Comparison of ENCODE assay signal across 40 mouse cellular contexts in the genomic region with DNA sequence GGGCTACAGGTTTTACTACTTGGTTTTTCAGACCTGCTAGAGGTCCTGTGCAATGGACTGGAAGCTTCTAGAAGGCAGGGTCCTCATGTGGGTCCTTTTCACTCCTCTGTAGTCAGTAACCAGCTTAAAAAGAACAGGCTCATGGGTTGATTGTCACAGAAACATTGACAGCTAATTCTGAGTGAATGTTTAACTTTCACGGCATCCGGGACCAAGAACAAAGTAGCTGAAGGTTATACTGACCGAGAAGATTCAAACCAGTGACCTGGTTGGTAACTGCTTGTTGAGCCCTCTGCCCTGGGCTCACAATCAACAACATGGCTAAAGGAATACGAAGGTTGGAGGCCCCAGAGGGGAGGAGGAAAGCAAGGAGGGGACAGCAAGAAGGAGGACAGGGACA. TPM values are rescaled to one million over a fixed set of nuclear protein-coding genes. Genes with fewer than 3 reads are reported as not detected.
A peak's percentile ranks its signal among the peaks of the same experiment; 100 is the strongest.
DNase-seq lines count a peak whose midpoint lies in the region; ATAC-seq and TF ChIP-seq lines count a peak whose summit lies in the region.
"Had no signal": no experiment of that assay in that cellular context is flagged by ENCODE, and none has a peak within 500 bp of the region (broad histone marks: within the 10 kb centered on the region; RNA-seq: fewer than 3 reads in every experiment).

No protein-coding gene starts in this region.

- DNase-seq in liver, result no peak
- peak; percentile 90 for DNase-seq in kidney, adult 9 months
- no peak for DNase-seq in kidney, postnatal 0 days (ENCODE audit: low spot score)
- DNase-seq: adrenal gland, postnatal 25 days; B cell, adult 2 months; cerebellum, adult 11-12 months; cerebellum, adult 9-11 months; embryo, embryonic 11 days; gastrocnemius, postnatal 36 days; heart, adult 18-20 months; heart, postnatal 10 days; layer of hippocampus, adult 9-11 months; liver, embryonic 13.5 days; lung, embryonic 14.5 days; lung, postnatal 14 days; right cerebral cortex, adult 18-20 months; right cerebral cortex, postnatal 4 days; thymus, adult 18-20 months; thymus, postnatal 36 days had no signal

- 56% methylated on average over 4 of the region's 4 CpGs for WGBS in liver, embryonic 16.5 days (ENCODE audit: insufficient replicate concordance)
- 56% methylated on average over 4 of the region's 4 CpGs for WGBS in kidney, postnatal 0 days
- 38% methylated on average over 4 of the region's 4 CpGs for WGBS in small intestine, adult 2 months
- 81% methylated on average over 4 of the region's 4 CpGs for WGBS in hindbrain, embryonic 16.5 days

- H3K9me3 ChIP-seq in liver, embryonic 16.5 days (replicated peaks; ENCODE audit: control insufficient read depth, low read length), result no peaks in the 10 kb centered on the region
- H3K9me3 ChIP-seq in kidney, postnatal 0 days (replicated peaks; ENCODE audit: low read length), result no peaks in the 10 kb centered on the region
- no peaks in the 10 kb centered on the region for H3K9me3 ChIP-seq in hindbrain, embryonic 16.5 days (ENCODE audit: control insufficient read depth, low read length)
- H3K9me3 ChIP-seq: embryonic facial prominence, embryonic 13.5 days; forebrain, embryonic 10.5 days; forebrain, embryonic 15.5 days; heart, embryonic 13.5 days; hindbrain, embryonic 10.5 days; intestine, embryonic 15.5 days; liver, embryonic 13.5 days; midbrain, embryonic 10.5 days; midbrain, embryonic 15.5 days had no signal

- peak; percentile 33; the same call in 1 of the 2 replicates for ATAC-seq in liver, embryonic 16.5 days (ENCODE audit: low read depth)
- ATAC-seq in kidney, postnatal 0 days (replicated peaks; ENCODE audit: low FRiP score, low read depth), result 0 out of 2 replicates have a peak, but pooled peaks have one; percentile 43
- ATAC-seq in hindbrain, embryonic 16.5 days, result no peak
- no peak for ATAC-seq in megakaryocyte progenitor cell, adult 5-6 weeks (replicated peaks; ENCODE audit: poor library complexity)
- ATAC-seq: forebrain, embryonic 15.5 days; intestine, embryonic 15.5 days; midbrain, embryonic 15.5 days had no signal

- H3K4me3 ChIP-seq in liver, embryonic 16.5 days (ENCODE audit: low read depth, low read length), result no peak overlapping the region
- no peak overlapping the region for H3K4me3 ChIP-seq in kidney, postnatal 0 days (replicated peaks; ENCODE audit: low read depth, low read length)
- H3K4me3 ChIP-seq in small intestine, adult 2 months (ENCODE audit: low read depth, low read length), result no peak overlapping the region
- H3K4me3 ChIP-seq in hindbrain, embryonic 16.5 days (ENCODE audit: low read length), result no peak overlapping the region
- H3K4me3 ChIP-seq: embryonic facial prominence, embryonic 13.5 days; forebrain, embryonic 10.5 days; forebrain, embryonic 15.5 days; heart, embryonic 13.5 days; hindbrain, embryonic 10.5 days; intestine, embryonic 15.5 days; liver, embryonic 13.5 days; midbrain, embryonic 10.5 days; midbrain, embryonic 15.5 days had no signal

- no peak overlapping the region for H3K27ac ChIP-seq in liver, embryonic 16.5 days (ENCODE audit: low read length)
- peak overlapping the region; percentile 25; the same call in 1 of the 2 replicates for H3K27ac ChIP-seq in kidney, postnatal 0 days
- H3K27ac ChIP-seq in small intestine, adult 2 months (ENCODE audit: insufficient read depth, low read depth, low read length), result peak overlapping the region; percentile 2; the same call in 1 of the 2 replicates
- no peak overlapping the region for H3K27ac ChIP-seq in hindbrain, embryonic 16.5 days (ENCODE audit: low read depth, low read length)
- H3K27ac ChIP-seq: embryonic facial prominence, embryonic 13.5 days; forebrain, embryonic 15.5 days; heart, embryonic 13.5 days; hindbrain, embryonic 10.5 days; hindbrain, postnatal 0 days; intestine, embryonic 15.5 days; liver, embryonic 13.5 days; midbrain, embryonic 10.5 days; midbrain, embryonic 15.5 days had no signal

- no peaks in the 10 kb centered on the region; the same call in 1 of the 2 replicates for H3K4me1 ChIP-seq in liver, embryonic 16.5 days (ENCODE audit: control insufficient read depth, low read depth, low read length)
- H3K4me1 ChIP-seq in kidney, postnatal 0 days (replicated peaks; ENCODE audit: insufficient read depth, low read length), result no peaks in the 10 kb centered on the region
- H3K4me1 ChIP-seq in small intestine, adult 2 months (ENCODE audit: control insufficient read depth, insufficient read depth, insufficient read length, low read length), result peaks cover 30% of the 10 kb centered on the region; the same call in 1 of the 2 replicates
- no peaks in the 10 kb centered on the region for H3K4me1 ChIP-seq in hindbrain, embryonic 16.5 days (ENCODE audit: control insufficient read depth, insufficient read depth, low read depth, low read length)
- H3K4me1 ChIP-seq: embryonic facial prominence, embryonic 13.5 days; hindbrain, embryonic 10.5 days; midbrain, embryonic 15.5 days had no signal

- no peaks in the 10 kb centered on the region for H3K27me3 ChIP-seq in liver, embryonic 16.5 days (ENCODE audit: control insufficient read depth, insufficient read depth, low read depth, low read length)
- no peaks in the 10 kb centered on the region for H3K27me3 ChIP-seq in kidney, postnatal 0 days (ENCODE audit: insufficient read depth, low read length)
- H3K27me3 ChIP-seq in small intestine, adult 2 months (ENCODE audit: control insufficient read depth, insufficient read depth, low read length), result no peaks in the 10 kb centered on the region
- H3K27me3 ChIP-seq in hindbrain, embryonic 16.5 days (replicated peaks; ENCODE audit: control insufficient read depth, insufficient read depth, low read length), result no peaks in the 10 kb centered on the region
- H3K27me3 ChIP-seq: embryonic facial prominence, embryonic 13.5 days; forebrain, embryonic 15.5 days; heart, embryonic 13.5 days; intestine, embryonic 15.5 days; liver, embryonic 13.5 days; midbrain, embryonic 15.5 days had no signal

- TF ChIP-seq POLR2A in small intestine, adult 2 months (IDR thresholded peaks at IDR 0.05; ENCODE audit: low read depth, low read length), result no peak

- H3K9ac ChIP-seq in liver, embryonic 16.5 days (ENCODE audit: low read depth, low read length), result no peak overlapping the region
- H3K9ac ChIP-seq in kidney, postnatal 0 days (ENCODE audit: low read depth, low read length), result no peak overlapping the region
- no peak overlapping the region for H3K9ac ChIP-seq in hindbrain, embryonic 16.5 days (ENCODE audit: low read depth, low read length)
- H3K9ac ChIP-seq: embryonic facial prominence, embryonic 13.5 days; forebrain, embryonic 15.5 days; heart, embryonic 13.5 days; intestine, embryonic 15.5 days; liver, embryonic 13.5 days; lung, embryonic 14.5 days; midbrain, embryonic 15.5 days had no signal

- no peak overlapping the region for H3K4me2 ChIP-seq in liver, embryonic 16.5 days (ENCODE audit: low read depth, low read length)
- H3K4me2 ChIP-seq in kidney, postnatal 0 days (ENCODE audit: low read length), result no peak overlapping the region
- no peak overlapping the region for H3K4me2 ChIP-seq in hindbrain, embryonic 16.5 days (ENCODE audit: low read length)
- H3K4me2 ChIP-seq: embryonic facial prominence, embryonic 13.5 days; forebrain, embryonic 15.5 days; heart, embryonic 13.5 days; intestine, embryonic 15.5 days; liver, embryonic 13.5 days; lung, embryonic 14.5 days; midbrain, embryonic 15.5 days had no signal

- no peaks in the 10 kb centered on the region for H3K36me3 ChIP-seq in liver, embryonic 16.5 days (ENCODE audit: control insufficient read depth, insufficient read depth)
- no peaks in the 10 kb centered on the region for H3K36me3 ChIP-seq in kidney, postnatal 0 days (ENCODE audit: insufficient read depth, low read length)
- no peaks in the 10 kb centered on the region for H3K36me3 ChIP-seq in small intestine, adult 2 months (ENCODE audit: control insufficient read depth, insufficient read depth, low read length)
- H3K36me3 ChIP-seq in hindbrain, embryonic 16.5 days (ENCODE audit: control insufficient read depth, insufficient read depth, low read length), result no peaks in the 10 kb centered on the region
- H3K36me3 ChIP-seq: embryonic facial prominence, embryonic 13.5 days; forebrain, embryonic 10.5 days; forebrain, embryonic 15.5 days; heart, embryonic 13.5 days; hindbrain, embryonic 10.5 days; intestine, embryonic 15.5 days; liver, embryonic 13.5 days; midbrain, embryonic 10.5 days; midbrain, embryonic 15.5 days had no signal

- TF ChIP-seq CTCF in kidney, postnatal 0 days (IDR thresholded peaks at IDR 0.05; ENCODE audit: low read depth), result no peak
- TF ChIP-seq CTCF in small intestine, adult 2 months (IDR thresholded peaks at IDR 0.05; ENCODE audit: extremely low read depth, insufficient read length, insufficient replicate concordance, low read depth, low read length), result no peak

RNA-seq across cellular contexts. Expression of gene 4930432M17Rik, which starts 14.4 kb away (rescaled TPM):
- polyA plus RNA-seq in liver, embryonic 16.5 days (2015; fragmentation: Nextera tagmentation; extraction: Ambion mirVana), result not detected in 2 replicates
- not detected in 2 replicates for polyA plus RNA-seq in kidney, postnatal 0 days (2015; fragmentation: Nextera tagmentation; extraction: Ambion mirVana)
- not detected in 2 replicates for polyA plus RNA-seq in small intestine, adult 2 months (2012; rRNA removed)
- polyA plus RNA-seq in hindbrain, embryonic 16.5 days (2015; fragmentation: Nextera tagmentation; extraction: Ambion mirVana), result not detected in 2 replicates
- not detected in 2 replicates for total RNA-seq in megakaryocyte progenitor cell, adult 5-6 weeks (2015)
- not detected in 2 replicates for total RNA-seq in megakaryocyte progenitor cell, adult 5-6 weeks (2017)
- total RNA-seq: adrenal gland, adult 18-20 months; adrenal gland, postnatal 25 days; gastrocnemius, adult 18-20 months; gastrocnemius, postnatal 36 days; heart, adult 18-20 months; heart, postnatal 10 days; hindbrain, postnatal 0 days; left cerebral cortex, postnatal 10 days; neutrophil, adult 5-6 weeks had no signal
- polyA plus RNA-seq: embryonic facial prominence, embryonic 13.5 days; forebrain, embryonic 10.5 days; forebrain, embryonic 15.5 days; frontal cortex, adult 2 months; heart, embryonic 13.5 days; hindbrain, embryonic 10.5 days; hindbrain, postnatal 0 days; intestine, embryonic 15.5 days; limb, embryonic 11.5 days; liver, embryonic 13.5 days; lung, embryonic 14.5 days; midbrain, embryonic 10.5 days; midbrain, embryonic 15.5 days; neural tube, embryonic 11.5 days; stomach, embryonic 14.5 days had no signal

RNA-seq across cellular contexts. Expression of gene F3, which starts 38.4 kb away (rescaled TPM):
- polyA plus RNA-seq in liver, embryonic 16.5 days (2015; fragmentation: Nextera tagmentation; extraction: Ambion mirVana), result 0.90 and 0.94 TPM in 2 replicates
- polyA plus RNA-seq in kidney, postnatal 0 days (2015; fragmentation: Nextera tagmentation; extraction: Ambion mirVana), result 22.8 and 24.2 TPM in 2 replicates
- polyA plus RNA-seq in small intestine, adult 2 months (2012; rRNA removed), result 6.2 and 8.6 TPM in 2 replicates
- polyA plus RNA-seq in hindbrain, embryonic 16.5 days (2015; fragmentation: Nextera tagmentation; extraction: Ambion mirVana), result 11.4 and 11.6 TPM in 2 replicates
- total RNA-seq in megakaryocyte progenitor cell, adult 5-6 weeks (2015), result 0.15 and 2.0 TPM in 2 replicates
- 0.71 and 2.5 TPM in 2 replicates for total RNA-seq in megakaryocyte progenitor cell, adult 5-6 weeks (2017)

Comparison
In these comparisons a context has a peak if more than half of its experiments do, and no peak if none do; other contexts are left out.
1. ATAC-seq: peak in liver, embryonic 16.5 days (single experiment) and kidney, postnatal 0 days (single experiment); none in hindbrain, embryonic 16.5 days (single experiment) and megakaryocyte progenitor cell, adult 5-6 weeks (single experiment).
2. H3K27ac ChIP-seq: peak in kidney, postnatal 0 days (single experiment) and small intestine, adult 2 months (single experiment); none in liver, embryonic 16.5 days (single experiment) and hindbrain, embryonic 16.5 days (single experiment).